Mouse (Mus musculus): ENCODE results near the gene Pdzk1.

DNA sequence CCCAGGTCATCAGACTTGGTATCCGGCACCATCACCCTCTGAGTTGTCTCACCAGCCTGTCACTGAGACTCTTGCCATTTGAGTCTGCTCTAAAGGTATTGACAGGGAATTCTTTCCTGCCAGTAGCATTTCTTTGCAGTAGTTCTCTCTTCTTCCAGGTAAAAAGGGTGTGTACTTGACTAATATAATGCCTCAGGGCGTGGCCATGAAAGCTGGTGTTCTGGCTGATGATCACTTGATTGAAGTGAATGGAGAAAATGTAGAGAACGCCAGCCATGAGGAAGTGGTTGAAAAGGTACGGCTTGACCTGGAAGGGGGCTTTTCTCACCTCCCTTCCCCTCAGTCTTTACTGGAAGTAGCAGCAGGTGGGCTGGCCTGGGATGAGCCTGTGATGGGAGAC, 25.3 kb downstream of the Pdzk1 start:
- TF ChIP-seq CTCF (IDR thresholded peaks at IDR 0.05; ENCODE audit: insufficient read depth, low read depth, low read length) = no peak
- TF ChIP-seq POLR2A (IDR thresholded peaks at IDR 0.05; ENCODE audit: insufficient read depth, low read depth, low read length) = no peak
